Mouse (Mus musculus) heart, embryonic 11.5 days (tissue): Measurements from ENCODE around the gene Nrp1. TPM values are rescaled to one million over a fixed set of nuclear protein-coding genes. Genes with fewer than 3 reads are reported as not detected.

Source experiments
- ATAC-seq: fragments of 200-750 bp; cut with Nextera tagmentation; replicated peaks from 2 replicates; pipeline ENCODE4 v1.8.0; 2017; ENCODE audit warnings: moderate library complexity; ENCODE audit not compliant: insufficient number of reproducible peaks, low FRiP score, low TSS enrichment
- H3K27ac ChIP-seq: fragments of 300-500 bp; sonication (generic); 2 replicates; pipeline ENCODE4 v1.5.1; 2014; ENCODE audit warnings: mild to moderate bottlenecking, low read depth, low read length
- H3K27me3 ChIP-seq: fragments of 300-500 bp; sonication (generic); 2 replicates; pipeline ENCODE4 v1.6.1; 2014; ENCODE audit warnings: mild to moderate bottlenecking, low read length, mixed read lengths; ENCODE audit not compliant: control insufficient read depth, insufficient read depth
- H3K36me3 ChIP-seq: fragments of 300-500 bp; sonication (generic); 2 replicates; pipeline ENCODE4 v1.6.1; 2014; ENCODE audit warnings: mild to moderate bottlenecking, low read length, moderate library complexity, mixed read lengths; ENCODE audit not compliant: control insufficient read depth, insufficient read depth
- H3K4me1 ChIP-seq: fragments of 300-500 bp; sonication (generic); 2 replicates; pipeline ENCODE4 v1.6.1; 2014; ENCODE audit warnings: low read length; ENCODE audit not compliant: control insufficient read depth, insufficient read depth
- H3K4me2 ChIP-seq: fragments of 300-500 bp; sonication (generic); 2 replicates; pipeline ENCODE4 v1.6.1; 2014; ENCODE audit warnings: mild to moderate bottlenecking, moderate library complexity
- H3K4me3 ChIP-seq: fragments of 300-500 bp; sonication (generic); 2 replicates; pipeline ENCODE4 v1.5.1; 2014; ENCODE audit warnings: low read depth, low read length
- H3K9ac ChIP-seq: fragments of 300-500 bp; sonication (generic); 2 replicates; pipeline ENCODE4 v1.6.1; 2014; ENCODE audit warnings: mild to moderate bottlenecking, low read depth, low read length, moderate library complexity
- H3K9me3 ChIP-seq: fragments of 300-500 bp; sonication (generic); replicated peaks from 2 replicates; pipeline ENCODE4 v1.6.1; 2016; ENCODE audit warnings: low read length; ENCODE audit not compliant: control insufficient read depth
- WGBS: fragments of 180-500 bp; shearing (Covaris S2); extraction: QIAGEN DNeasy Blood & Tissue Kit; methylation state at CpG from one replicate; pipeline ENCODE4 v1.1.7; 2014; ENCODE audit not compliant: insufficient replicate concordance; 5-methylcytosine and 5-hydroxymethylcytosine counted together
- polyA plus RNA-seq: library from polyadenylated mRNA; unstranded; fragments of >200 nt; fragmentation: Nextera tagmentation; extraction: Ambion mirVana; gene quantifications from 2 replicates; pipeline ENCODE4 v1.2.1, GENCODE M21; 2014

The Nrp1 gene
- polyA plus RNA-seq, 1 experiment from 2014 or later: 93.7 TPM

DNA sequence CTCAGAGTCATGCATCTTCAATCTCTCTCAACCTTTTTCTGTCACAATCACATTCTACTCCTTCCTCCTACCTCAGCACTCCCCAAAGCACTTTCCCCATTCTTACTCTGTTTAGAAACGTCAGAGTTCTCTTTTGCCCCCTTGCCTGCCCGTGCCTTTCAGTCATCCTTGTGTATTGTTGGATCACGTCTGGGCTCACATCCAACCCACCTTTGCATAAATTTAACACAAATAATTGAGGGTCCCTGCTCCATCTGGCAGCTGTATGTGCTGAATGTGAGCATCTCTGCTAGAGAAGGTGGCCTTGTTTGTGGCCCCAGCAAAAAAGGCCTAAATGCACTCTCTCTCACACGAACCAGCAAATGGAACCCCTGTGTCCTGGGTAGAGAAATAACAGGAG lies 16.9 kb downstream of the Nrp1 start:
- ATAC-seq: no peak
- H3K4me1 ChIP-seq: peaks cover 58% of the 10 kb centered on the region
- 0 out of 2 replicates have a peak, but pooled peaks cover 2% of the 10 kb centered on the region for H3K36me3 ChIP-seq
- no peak overlapping the region for H3K4me2 ChIP-seq
- H3K9me3 ChIP-seq: no peaks in the 10 kb centered on the region
- 74% methylated on average over 4 of the region's 4 CpGs for WGBS
- no peak overlapping the region for H3K9ac ChIP-seq
- H3K27ac ChIP-seq: no peak overlapping the region
- H3K27me3 ChIP-seq: no peaks in the 10 kb centered on the region
- no peak overlapping the region for H3K4me3 ChIP-seq

DNA sequence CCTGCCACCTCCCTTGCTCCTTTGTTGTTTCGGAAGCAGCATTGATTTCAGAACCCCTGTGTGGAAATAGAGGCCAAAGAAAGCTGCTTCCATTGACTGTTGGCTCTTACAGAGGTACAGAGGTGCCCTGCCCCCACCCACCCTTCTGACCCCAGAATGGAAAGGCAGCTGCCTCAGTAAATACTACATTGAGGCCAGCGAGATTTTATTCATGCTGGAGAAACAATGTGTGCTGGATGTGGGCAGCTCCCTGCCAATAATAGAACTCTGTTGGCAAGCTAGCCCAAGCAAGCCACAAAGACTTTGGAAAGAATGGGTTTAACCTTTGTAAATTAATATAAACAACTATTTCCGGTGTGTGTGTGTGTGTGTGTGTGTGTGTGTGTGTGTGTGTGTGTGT lies 24.8 kb downstream of the Nrp1 start:
- Histone ChIP-seq H3K36me3 (no peaks in the 10 kb centered on the region), H3K27ac (no peak overlapping the region; the same call in 1 of the 2 replicates), H3K4me1 (peaks cover 39% of the 10 kb centered on the region), H3K4me2 (no peak overlapping the region), H3K4me3 (no peak overlapping the region), H3K9ac (no peak overlapping the region), H3K9me3 (no peaks in the 10 kb centered on the region), H3K27me3 (no peaks in the 10 kb centered on the region)
- WGBS: 53% methylated on average over 3 of the region's 3 CpGs
- ATAC-seq: no peak

DNA sequence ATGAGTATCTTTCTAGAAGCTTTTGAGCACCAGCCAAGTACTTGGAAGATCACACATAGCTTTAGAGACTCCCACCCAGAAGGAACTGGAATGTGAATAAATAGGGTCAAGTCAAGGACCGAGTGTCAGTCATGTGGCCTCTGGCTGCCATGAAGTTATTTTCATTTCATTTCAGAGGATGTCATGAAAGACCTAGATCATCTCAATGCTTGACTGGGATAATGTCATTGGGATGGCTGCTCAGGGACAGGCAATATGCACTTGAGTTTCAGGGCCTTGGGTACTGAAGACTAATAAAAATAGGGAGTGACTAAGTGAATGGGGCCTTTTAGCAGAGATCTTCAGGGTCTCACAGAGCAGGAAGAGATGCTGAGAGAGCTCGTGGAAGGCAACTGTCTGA lies 26.0 kb downstream of the Nrp1 start:
- no peak overlapping the region for H3K27ac ChIP-seq
- WGBS: 75% methylated on average over 2 of the region's 2 CpGs
- H3K9me3 ChIP-seq: no peaks in the 10 kb centered on the region
- no peak for ATAC-seq
- no peak overlapping the region for H3K4me2 ChIP-seq
- H3K27me3 ChIP-seq: no peaks in the 10 kb centered on the region
- H3K9ac ChIP-seq: no peak overlapping the region
- H3K36me3 ChIP-seq: no peaks in the 10 kb centered on the region
- peaks cover 44% of the 10 kb centered on the region for H3K4me1 ChIP-seq
- no peak overlapping the region for H3K4me3 ChIP-seq

DNA sequence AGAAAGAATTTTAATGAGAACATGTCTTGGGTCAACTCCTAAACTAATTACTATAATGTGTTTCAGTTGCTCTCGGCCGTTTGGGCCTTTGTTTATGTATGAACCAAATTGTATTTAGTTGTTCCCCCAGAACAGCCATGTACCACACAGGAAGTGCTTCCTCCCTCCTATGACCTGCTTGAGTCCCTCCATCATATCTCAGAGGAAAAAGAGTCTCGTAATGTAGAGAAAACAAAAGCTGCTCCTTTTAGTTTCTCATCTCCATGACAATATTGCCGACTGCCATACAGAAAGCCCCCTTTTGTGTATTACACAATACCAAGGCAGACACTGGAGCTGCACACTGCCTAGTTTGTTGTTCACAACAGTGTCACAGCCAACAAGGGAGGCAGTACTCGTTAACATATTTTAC lies 26.5 kb downstream of the Nrp1 start:
- H3K4me3 ChIP-seq: no peak overlapping the region
- ATAC-seq: no peak

DNA sequence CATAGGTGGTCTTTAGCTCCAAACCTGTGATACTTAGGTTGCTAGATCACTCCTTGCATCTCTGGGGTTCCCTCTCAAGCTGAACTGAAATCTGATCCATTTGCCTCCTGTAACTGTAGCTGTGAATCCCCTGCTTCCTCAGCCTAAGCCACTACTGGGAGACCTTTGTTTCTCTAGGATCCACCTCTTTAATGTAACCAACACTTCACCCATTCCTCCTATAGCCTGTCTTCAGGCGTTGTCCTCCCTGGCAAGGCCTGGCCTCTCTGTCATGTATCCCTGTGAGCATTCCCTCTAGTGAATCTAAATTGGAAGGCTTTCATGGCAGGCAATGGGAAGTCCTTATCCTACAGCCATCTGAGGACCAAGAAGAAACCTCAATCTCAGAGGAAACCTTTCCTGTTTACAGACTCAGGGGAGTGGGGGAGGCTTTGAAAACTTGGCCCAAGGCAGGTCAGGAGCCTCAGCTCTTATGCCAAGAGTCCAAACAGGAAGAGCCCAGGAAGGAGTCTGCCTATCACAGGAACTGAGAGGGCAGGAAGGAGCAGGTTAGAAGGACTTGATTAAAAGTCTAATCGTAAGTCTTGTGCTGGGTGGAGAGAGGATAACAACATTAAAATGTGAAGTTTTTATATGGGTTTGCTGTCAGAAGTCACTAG lies 28.7 kb downstream of the Nrp1 start:
- Histone ChIP-seq H3K27ac (no peak overlapping the region), H3K9me3 (no peaks in the 10 kb centered on the region), H3K9ac (no peak overlapping the region), H3K4me2 (no peak overlapping the region), H3K4me3 (no peak overlapping the region), H3K27me3 (no peaks in the 10 kb centered on the region), H3K36me3 (no peaks in the 10 kb centered on the region), H3K4me1 (peaks cover 50% of the 10 kb centered on the region)
- WGBS: 37% methylated on average over 2 of the region's 2 CpGs
- no peak for ATAC-seq

More for the DNA sequence above, 26.5 kb downstream of the Nrp1 start:
- no peaks in the 10 kb centered on the region for H3K36me3 ChIP-seq
- peaks cover 48% of the 10 kb centered on the region for H3K4me1 ChIP-seq
- H3K9ac ChIP-seq: no peak overlapping the region
- no peaks in the 10 kb centered on the region for H3K27me3 ChIP-seq
- H3K27ac ChIP-seq: no peak overlapping the region
- no peaks in the 10 kb centered on the region for H3K9me3 ChIP-seq
- WGBS: 62% methylated on average over 5 of the region's 5 CpGs
- no peak overlapping the region for H3K4me2 ChIP-seq

DNA sequence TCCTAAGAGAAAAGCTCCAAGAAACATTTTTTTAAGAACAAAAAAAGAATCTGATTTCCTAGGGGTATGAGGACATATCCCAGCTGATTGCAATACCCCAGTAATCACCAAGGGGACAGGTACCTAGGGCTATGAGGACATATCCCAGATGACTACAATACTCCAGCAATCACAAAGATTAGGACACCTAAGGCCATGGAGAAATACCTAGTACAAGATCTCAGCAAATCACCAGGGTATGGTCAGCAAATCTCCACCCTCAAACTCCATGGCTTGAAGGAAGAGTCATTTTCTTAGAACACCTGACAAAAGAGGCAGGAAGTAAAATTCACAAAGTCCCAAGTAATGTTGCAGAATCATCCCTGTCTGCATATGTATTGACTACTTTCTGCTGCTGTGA lies 32.4 kb downstream of the Nrp1 start:
- H3K9me3 ChIP-seq: no peaks in the 10 kb centered on the region
- no peak overlapping the region for H3K4me2 ChIP-seq
- H3K4me1 ChIP-seq: peaks cover 32% of the 10 kb centered on the region
- no peaks in the 10 kb centered on the region for H3K36me3 ChIP-seq
- no peaks in the 10 kb centered on the region for H3K27me3 ChIP-seq
- H3K9ac ChIP-seq: no peak overlapping the region
- no peak overlapping the region for H3K4me3 ChIP-seq
- H3K27ac ChIP-seq: no peak overlapping the region
- no peak for ATAC-seq

DNA sequence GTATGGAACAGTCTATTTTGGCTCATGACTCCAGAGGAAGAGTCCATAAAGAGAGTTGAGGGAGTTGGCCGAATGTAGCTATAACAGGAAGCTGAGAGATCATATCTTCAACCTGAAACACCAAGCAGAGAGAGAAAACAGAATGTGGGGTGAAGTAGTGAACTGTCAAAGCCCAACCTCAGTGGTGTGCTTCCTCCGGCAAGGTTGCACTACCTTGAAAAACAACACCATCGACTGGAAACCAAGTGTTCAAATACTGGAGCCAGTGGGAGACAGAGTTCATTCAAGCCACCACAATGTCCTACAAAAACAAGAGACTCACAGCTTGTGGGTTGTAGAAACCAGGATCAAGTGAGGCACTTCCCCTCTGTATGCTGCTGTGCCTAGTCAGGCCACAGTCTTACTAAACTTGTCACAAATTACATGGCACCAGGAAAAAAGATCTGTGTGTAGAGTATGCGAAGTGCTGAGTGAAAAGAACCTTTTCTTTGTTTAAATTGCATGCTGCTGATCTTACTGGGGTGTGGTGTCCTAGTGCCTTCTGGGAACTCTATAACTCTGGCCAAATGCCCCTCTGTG lies 32.9 kb downstream of the Nrp1 start:
- Histone ChIP-seq H3K27me3 (no peaks in the 10 kb centered on the region), H3K4me1 (peaks cover 35% of the 10 kb centered on the region), H3K27ac (no peak overlapping the region), H3K36me3 (no peaks in the 10 kb centered on the region), H3K9me3 (no peaks in the 10 kb centered on the region), H3K4me2 (no peak overlapping the region), H3K9ac (no peak overlapping the region), H3K4me3 (no peak overlapping the region)
- WGBS: 69% methylated on average over 4 of the region's 4 CpGs
- ATAC-seq: no peak

DNA sequence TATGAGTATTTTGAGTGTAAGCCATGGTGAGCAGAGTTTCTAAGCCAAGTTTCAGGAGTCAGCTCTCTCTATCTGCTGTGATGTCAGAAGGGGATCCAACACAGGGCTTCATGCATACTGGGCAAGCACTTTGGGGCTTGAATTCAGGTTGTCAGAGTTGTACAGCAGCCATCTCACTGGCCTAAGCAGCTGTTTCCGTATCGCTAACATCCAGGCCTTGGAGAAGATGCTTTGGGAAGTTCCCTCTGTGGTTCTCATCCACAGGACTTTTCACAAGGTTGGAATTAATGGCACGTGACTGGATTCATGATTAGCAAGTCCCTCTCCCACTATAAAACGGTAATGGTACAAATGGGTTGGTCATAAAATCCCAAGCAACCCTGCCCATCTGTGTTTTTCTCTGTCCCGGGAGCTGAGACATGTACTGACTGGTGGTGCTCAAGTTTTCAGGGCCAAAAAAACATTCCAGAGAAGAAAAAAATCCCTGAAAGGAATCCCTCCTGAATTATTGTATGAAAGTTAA lies 36.3 kb downstream of the Nrp1 start:
- Histone ChIP-seq H3K27ac (no peak overlapping the region), H3K4me3 (no peak overlapping the region), H3K4me1 (peaks cover 36% of the 10 kb centered on the region), H3K4me2 (no peak overlapping the region), H3K9ac (no peak overlapping the region), H3K36me3 (no peaks in the 10 kb centered on the region), H3K27me3 (no peaks in the 10 kb centered on the region), H3K9me3 (no peaks in the 10 kb centered on the region)
- no peak for ATAC-seq
- WGBS: 80% methylated on average over 5 of the region's 5 CpGs

DNA sequence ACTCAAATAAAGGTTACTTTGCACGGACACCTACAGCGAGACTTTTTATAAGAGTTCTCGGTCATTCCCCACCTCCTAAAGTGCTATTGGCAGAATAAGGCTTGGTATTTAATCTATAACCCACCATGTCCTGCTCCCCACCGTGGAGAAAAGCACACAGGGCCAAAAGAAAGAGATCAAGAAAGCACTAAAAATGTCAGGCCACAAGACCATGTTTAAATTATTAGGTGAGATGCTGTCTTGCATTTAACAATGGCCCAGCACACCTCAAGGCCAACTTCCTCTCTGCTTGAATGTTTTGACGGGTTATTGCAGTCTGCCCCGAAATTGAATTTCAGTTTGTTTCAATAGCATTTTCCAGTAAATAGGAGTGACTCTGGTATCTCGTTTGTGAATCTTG lies 38.6 kb downstream of the Nrp1 start:
- Histone ChIP-seq H3K9me3 (no peaks in the 10 kb centered on the region), H3K4me2 (no peak overlapping the region), H3K4me3 (no peak overlapping the region), H3K4me1 (peaks cover 28% of the 10 kb centered on the region), H3K27ac (no peak overlapping the region), H3K9ac (no peak overlapping the region), H3K27me3 (no peaks in the 10 kb centered on the region), H3K36me3 (no peaks in the 10 kb centered on the region)
- ATAC-seq: no peak
- WGBS: 60% methylated on average over 7 of the region's 7 CpGs
